Mouse (Mus musculus) thymus, postnatal 36 days (tissue): ENCODE results near the gene Rack1.
A peak's percentile ranks its signal among the peaks of the same experiment; 100 is the strongest.
"Not testable (repeated sequence)": the region's sequence is repeated elsewhere in the genome, so short reads cannot be mapped to it uniquely, and the experiment has no call there.

Source experiments
- DNase-seq, 2 experiments: peaks; one replicate each; pipeline ENCODE4 v3.0.0; 2022; ENCODE audit warnings: mixed read lengths in 2 of 2

The Rack1 gene

DNA sequence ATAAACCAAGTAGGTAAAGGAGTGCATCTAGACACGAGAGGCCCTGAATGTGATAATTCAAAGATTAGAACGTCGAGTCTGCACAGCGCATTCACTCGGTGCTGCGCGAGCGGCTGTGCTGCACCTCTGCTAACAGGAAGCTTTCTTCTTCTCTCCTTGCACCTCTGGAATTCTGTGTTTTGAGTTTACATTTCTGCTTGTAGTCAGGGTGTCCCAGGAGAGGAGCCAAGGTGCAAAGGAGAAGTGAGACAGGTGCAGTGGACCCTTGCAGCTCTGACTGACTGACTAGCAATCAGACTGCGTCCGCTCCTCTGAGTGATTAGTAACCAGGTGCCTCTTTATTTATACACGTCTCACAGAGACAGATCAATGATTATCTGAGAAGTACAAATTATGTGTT lies 43.1 kb downstream of the Rack1 start:
- DNase-seq: no peak

GRCm38 (mm10) chr11:48844309-48844708 lies 44.2 kb downstream of the Rack1 start:
- DNase-seq: no peak

- no peak for DNase-seq
Observed at GRCm38 (mm10) chr11:48845244-48845815, 45.2 kb downstream of the Rack1 start.

DNA sequence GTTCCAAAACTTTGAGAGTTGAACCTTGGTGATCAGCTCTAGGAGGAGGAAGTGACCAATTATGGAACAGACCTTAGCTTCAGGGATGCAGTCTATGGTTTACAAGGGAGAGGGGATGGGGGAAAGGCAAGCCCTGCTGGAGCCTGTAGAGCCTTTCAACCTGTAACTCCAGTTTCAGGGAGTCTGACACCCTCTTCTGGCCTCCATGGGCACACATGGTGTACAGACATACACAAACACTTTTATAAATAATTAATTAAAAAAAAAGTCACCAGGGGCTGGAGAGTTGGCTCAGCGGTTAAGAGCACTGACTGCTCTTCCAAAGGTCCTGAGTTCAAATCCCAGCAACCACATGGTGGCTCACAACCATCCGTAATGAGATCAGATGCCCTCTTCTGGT lies 46.2 kb downstream of the Rack1 start:
- DNase-seq: not testable (repeated sequence)

DNA sequence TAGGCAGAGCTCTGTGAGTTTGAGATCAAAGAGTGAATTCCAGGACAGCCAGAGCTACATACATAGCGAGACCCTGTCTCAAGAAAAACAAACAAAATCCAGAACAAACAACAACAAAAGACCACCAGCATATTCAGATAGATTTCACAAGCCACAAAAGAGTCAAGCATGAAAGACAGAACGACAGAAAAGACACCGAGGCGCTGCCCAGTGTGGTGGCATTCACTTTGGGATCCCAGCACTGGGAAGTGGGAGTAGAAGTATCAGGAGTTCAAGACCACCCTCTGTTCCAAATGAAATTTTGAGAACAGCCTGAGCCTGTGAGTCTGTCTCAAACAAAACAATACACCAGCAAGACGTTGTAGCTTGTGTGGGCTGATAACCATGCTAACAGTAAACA lies 46.7 kb downstream of the Rack1 start:
- no peak for DNase-seq

DNA sequence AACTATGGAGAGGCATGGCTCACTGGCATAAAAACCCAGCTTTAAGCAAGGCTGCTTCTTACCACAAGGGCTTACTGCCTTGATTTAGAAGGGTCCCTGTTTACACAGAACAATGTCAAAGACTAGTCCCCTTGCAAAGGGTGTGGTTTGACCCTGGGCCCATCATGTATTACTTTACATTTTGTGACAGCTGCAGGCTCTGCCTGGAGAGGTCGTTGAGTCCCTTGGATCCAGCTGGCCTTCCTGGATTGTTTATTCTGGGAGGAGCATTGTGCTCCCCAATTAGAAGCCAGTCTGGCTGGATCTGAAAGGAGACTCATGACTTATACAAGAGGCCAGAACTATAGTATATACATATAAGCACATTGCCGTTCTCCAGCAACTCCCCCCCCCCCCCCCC lies 50.1 kb downstream of the Rack1 start:
- DNase-seq: no peak

GRCm38 (mm10) chr11:48851270-48851995 lies 51.3 kb downstream of the Rack1 start:
- no peak for DNase-seq

DNA sequence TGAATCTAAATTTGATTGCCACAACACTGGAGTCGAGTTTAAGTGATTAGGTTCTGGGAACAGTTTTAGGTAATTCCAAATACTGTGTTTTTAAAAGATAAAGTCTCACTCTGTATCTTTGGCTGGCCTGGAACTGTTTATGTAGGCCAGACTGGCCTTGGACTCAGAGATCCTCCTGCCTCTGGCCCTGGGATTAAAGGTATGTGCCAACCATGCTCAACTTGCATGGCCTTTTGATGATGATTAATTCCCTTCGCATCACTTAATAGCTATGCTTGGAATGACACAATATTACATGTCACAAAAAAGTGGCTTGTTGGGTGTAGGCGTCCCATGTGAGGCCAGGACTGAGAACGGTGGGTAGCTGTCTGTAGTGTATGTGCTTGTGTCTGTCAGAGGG lies 52.1 kb downstream of the Rack1 start:
- no peak for DNase-seq

DNA sequence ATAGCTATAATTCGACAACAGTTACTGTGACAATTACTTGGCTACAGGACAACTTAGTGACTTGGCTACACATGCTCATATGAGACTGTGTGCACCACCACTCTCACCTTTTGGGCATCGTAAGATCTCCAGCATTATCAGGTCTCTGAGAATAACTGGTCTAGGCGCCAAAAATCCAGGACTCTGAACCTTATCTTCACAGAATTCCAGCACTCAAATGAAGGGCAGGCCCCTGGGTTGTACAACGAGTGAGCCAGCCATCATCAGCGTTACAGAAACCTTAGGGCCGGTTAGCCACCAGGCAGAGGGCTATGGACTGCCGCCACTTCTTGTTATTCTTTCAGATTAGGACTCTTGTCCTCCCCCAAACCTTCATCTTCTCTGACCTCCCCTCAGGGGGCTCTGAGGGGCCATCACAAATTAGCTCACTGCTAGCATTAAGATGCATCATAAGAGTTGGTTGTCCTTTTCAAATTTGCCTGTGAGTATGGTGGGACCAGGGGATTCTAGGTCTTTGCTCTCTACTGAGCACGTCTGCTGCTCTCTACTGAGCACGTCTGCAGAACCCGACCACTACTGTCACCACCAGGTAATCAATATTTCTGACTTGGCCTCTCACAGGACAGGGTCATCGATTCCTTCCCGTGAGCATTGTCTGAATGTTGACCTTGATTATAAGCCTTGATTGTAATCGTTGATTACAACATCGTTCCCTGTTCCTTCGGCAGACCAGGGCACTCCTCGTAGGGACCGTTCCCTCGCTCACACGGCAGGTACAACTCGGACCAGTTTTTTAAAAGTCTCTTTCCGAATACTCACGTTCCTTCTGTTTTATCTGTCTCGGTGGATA lies 52.7 kb downstream of the Rack1 start:
- DNase-seq: peak in 1 of 2 experiments; percentile 16

DNA sequence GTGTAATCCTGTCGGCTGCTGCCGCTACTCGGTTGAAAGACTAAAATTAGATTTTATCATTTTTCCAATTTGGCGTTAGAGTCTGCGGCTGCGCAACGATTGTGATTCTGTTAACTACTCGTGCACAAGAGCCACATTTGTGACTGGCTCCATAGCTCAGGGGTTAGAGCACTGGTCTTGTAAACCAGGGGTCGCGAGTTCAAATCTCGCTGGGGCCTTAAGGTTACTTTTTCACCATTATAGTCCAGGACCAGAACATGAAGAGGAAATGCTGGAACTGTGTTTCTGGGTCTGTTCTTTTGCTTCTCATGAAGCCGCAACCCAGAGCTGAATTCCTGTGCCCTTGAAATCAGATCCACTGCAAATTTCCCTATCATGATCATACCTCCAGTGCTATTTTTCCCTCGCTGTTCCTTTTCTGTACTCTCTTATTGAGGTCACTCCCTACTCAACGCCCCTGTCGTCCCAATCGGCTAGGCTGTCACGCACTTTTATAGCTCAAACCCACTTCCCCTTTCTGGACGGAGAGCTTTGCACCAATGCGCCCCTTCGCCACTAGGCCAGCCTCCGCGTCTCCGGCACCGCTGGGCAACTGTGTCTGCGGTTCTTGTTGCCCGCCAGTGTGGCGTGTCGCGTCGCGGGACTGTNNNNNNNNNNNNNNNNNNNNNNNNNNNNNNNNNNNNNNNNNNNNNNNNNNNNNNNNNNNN lies 53.5 kb downstream of the Rack1 start:
- DNase-seq: peak; percentile 85 to 89
